Mouse (Mus musculus) midbrain, embryonic 11.5 days (tissue): ENCODE data around the gene Syn2. TPM values are rescaled to one million over a fixed set of nuclear protein-coding genes. Genes with fewer than 3 reads are reported as not detected.
"Not testable (repeated sequence)": the region's sequence is repeated elsewhere in the genome, so short reads cannot be mapped to it uniquely, and the experiment has no call there.

Experiments
- ATAC-seq: fragments of 200-750 bp; cut with Nextera tagmentation; 2 replicates; pipeline ENCODE4 v1.8.0; 2017; ENCODE audit warnings: moderate TSS enrichment, moderate library complexity; ENCODE audit not compliant: low FRiP score
- DNase-seq: peaks from one replicate; pipeline ENCODE4 v3.0.0; 2015; ENCODE audit warnings: low spot score; ENCODE audit errors: missing footprints
- H3K27ac ChIP-seq: fragments of 300-500 bp; sonication (generic); 2 replicates; pipeline ENCODE4 v1.5.1; 2014; ENCODE audit warnings: low read depth, low read length
- H3K27me3 ChIP-seq: fragments of 300-500 bp; sonication (generic); 2 replicates; pipeline ENCODE4 v1.6.1; 2014; ENCODE audit warnings: mild to moderate bottlenecking, low read length, moderate library complexity, mixed read lengths; ENCODE audit not compliant: control insufficient read depth, insufficient read depth
- H3K36me3 ChIP-seq: fragments of 300-500 bp; sonication (generic); 2 replicates; pipeline ENCODE4 v1.6.1; 2014; ENCODE audit warnings: mild to moderate bottlenecking, low read length, moderate library complexity, mixed read lengths; ENCODE audit not compliant: control insufficient read depth, insufficient read depth
- H3K4me1 ChIP-seq: fragments of 300-500 bp; sonication (generic); 2 replicates; pipeline ENCODE4 v1.6.1; 2014; ENCODE audit warnings: low read length; ENCODE audit not compliant: control insufficient read depth, insufficient read depth
- H3K4me2 ChIP-seq: fragments of 300-500 bp; sonication (generic); 2 replicates; pipeline ENCODE4 v1.6.1; 2014; ENCODE audit warnings: mild to moderate bottlenecking, moderate library complexity
- H3K4me3 ChIP-seq: fragments of 300-500 bp; sonication (generic); 2 replicates; pipeline ENCODE4 v1.5.1; 2014; ENCODE audit warnings: low read depth, low read length
- H3K9ac ChIP-seq: fragments of 300-500 bp; sonication (generic); 2 replicates; pipeline ENCODE4 v1.6.1; 2014; ENCODE audit warnings: low read length
- H3K9me3 ChIP-seq: fragments of 300-500 bp; sonication (generic); 2 replicates; pipeline ENCODE4 v1.6.1; 2016; ENCODE audit warnings: low read length; ENCODE audit not compliant: control insufficient read depth
- WGBS: fragments of 180-500 bp; shearing (Covaris S2); extraction: QIAGEN DNeasy Blood & Tissue Kit; methylation state at CpG from one replicate; pipeline ENCODE4 v1.1.7; 2014; 5-methylcytosine and 5-hydroxymethylcytosine counted together
- polyA plus RNA-seq: library from polyadenylated mRNA; unstranded; fragments of >200 nt; fragmentation: Nextera tagmentation; extraction: Ambion mirVana; gene quantifications from 2 replicates; pipeline ENCODE4 v1.2.1, GENCODE M21; 2014

Gene Syn2
- polyA plus RNA-seq, 1 experiment from 2014 or later = 2.7 TPM

GRCm38 (mm10) chr6:115231836-115232235 is 97.1 kb downstream of the Syn2 start:
- no peaks in the 10 kb centered on the region for H3K4me1 ChIP-seq
- DNase-seq (no peak), ATAC-seq (no peak)
- H3K4me3 ChIP-seq = no peak overlapping the region
- no peak overlapping the region for H3K9ac ChIP-seq
- WGBS = 89% methylated on average over 4 of the region's 4 CpGs
- H3K27me3 ChIP-seq = no peaks in the 10 kb centered on the region
- no peaks in the 10 kb centered on the region for H3K36me3 ChIP-seq
- no peaks in the 10 kb centered on the region for H3K9me3 ChIP-seq
- H3K27ac ChIP-seq = no peak overlapping the region
- no peak overlapping the region for H3K4me2 ChIP-seq

GRCm38 (mm10) chr6:115232562-115232961 is 97.9 kb downstream of the Syn2 start:
- H3K27ac ChIP-seq = no peak overlapping the region
- no peak for DNase-seq
- WGBS = 94% methylated on average over 1 of the region's 1 CpGs
- H3K4me2 ChIP-seq = no peak overlapping the region
- no peak for ATAC-seq
- H3K4me1 ChIP-seq = no peaks in the 10 kb centered on the region
- no peaks in the 10 kb centered on the region for H3K9me3 ChIP-seq
- H3K27me3 ChIP-seq = no peaks in the 10 kb centered on the region
- H3K9ac ChIP-seq = no peak overlapping the region
- no peaks in the 10 kb centered on the region for H3K36me3 ChIP-seq
- H3K4me3 ChIP-seq = no peak overlapping the region

- H3K9me3 ChIP-seq = no peaks in the 10 kb centered on the region
- WGBS = 88% methylated on average over 9 of the region's 9 CpGs
- H3K9ac ChIP-seq = no peak overlapping the region
- no peak overlapping the region for H3K4me3 ChIP-seq
- no peaks in the 10 kb centered on the region for H3K27me3 ChIP-seq
- ATAC-seq (no peak), DNase-seq (no peak)
- no peak overlapping the region for H3K27ac ChIP-seq
- no peaks in the 10 kb centered on the region for H3K36me3 ChIP-seq
- H3K4me1 ChIP-seq = no peaks in the 10 kb centered on the region
- no peak overlapping the region for H3K4me2 ChIP-seq
Observed at GRCm38 (mm10) chr6:115238031-115239027, 103.6 kb downstream of the Syn2 start.

- Histone ChIP-seq H3K27me3 (no peaks in the 10 kb centered on the region), H3K9ac (no peak overlapping the region), H3K9me3 (no peaks in the 10 kb centered on the region), H3K4me1 (no peaks in the 10 kb centered on the region), H3K4me2 (no peak overlapping the region), H3K4me3 (no peak overlapping the region), H3K36me3 (no peaks in the 10 kb centered on the region), H3K27ac (no peak overlapping the region)
- WGBS = 83% methylated on average over 7 of the region's 7 CpGs
- DNase-seq = no peak
- no peak for ATAC-seq
Observed at GRCm38 (mm10) chr6:115239335-115239734, 104.6 kb downstream of the Syn2 start.

GRCm38 (mm10) chr6:115240431-115240830 is 105.7 kb downstream of the Syn2 start:
- H3K27ac ChIP-seq, DNase-seq, H3K9me3 ChIP-seq, H3K4me2 ChIP-seq, H3K36me3 ChIP-seq, H3K4me1 ChIP-seq, H3K9ac ChIP-seq, H3K4me3 ChIP-seq, H3K27me3 ChIP-seq, ATAC-seq: not testable (repeated sequence)
- 65% methylated on average over 2 of the region's 2 CpGs for WGBS

- Histone ChIP-seq H3K36me3 (no peaks in the 10 kb centered on the region), H3K27ac (no peak overlapping the region), H3K9me3 (no peaks in the 10 kb centered on the region), H3K4me2 (no peak overlapping the region), H3K27me3 (no peaks in the 10 kb centered on the region), H3K4me3 (no peak overlapping the region), H3K9ac (no peak overlapping the region), H3K4me1 (no peaks in the 10 kb centered on the region)
- DNase-seq (no peak), ATAC-seq (no peak)
- WGBS = 84% methylated on average over 3 of the region's 3 CpGs
Observed at GRCm38 (mm10) chr6:115241131-115241699, 106.5 kb downstream of the Syn2 start.

- H3K27ac ChIP-seq = no peak overlapping the region
- no peaks in the 10 kb centered on the region for H3K36me3 ChIP-seq
- H3K9ac ChIP-seq = no peak overlapping the region
- no peaks in the 10 kb centered on the region for H3K27me3 ChIP-seq
- no peak for ATAC-seq
- WGBS = 84% methylated on average over 3 of the region's 3 CpGs
- no peak overlapping the region for H3K4me2 ChIP-seq
- DNase-seq = no peak
- H3K9me3 ChIP-seq = no peaks in the 10 kb centered on the region
- no peak overlapping the region for H3K4me3 ChIP-seq
- H3K4me1 ChIP-seq = no peaks in the 10 kb centered on the region
Observed at GRCm38 (mm10) chr6:115241939-115242338, 107.2 kb downstream of the Syn2 start.

GRCm38 (mm10) chr6:115244222-115244621 is 109.5 kb downstream of the Syn2 start:
- Histone ChIP-seq H3K4me1 (peaks cover 5% of the 10 kb centered on the region; the same call in 1 of the 2 replicates), H3K27me3 (no peaks in the 10 kb centered on the region), H3K27ac (no peak overlapping the region), H3K9me3 (no peaks in the 10 kb centered on the region), H3K36me3 (no peaks in the 10 kb centered on the region), H3K9ac (no peak overlapping the region), H3K4me3 (no peak overlapping the region), H3K4me2 (no peak overlapping the region)
- ATAC-seq (no peak), DNase-seq (no peak)
- 81% methylated on average over 2 of the region's 2 CpGs for WGBS

GRCm38 (mm10) chr6:115245500-115246058 is 110.9 kb downstream of the Syn2 start:
- no peaks in the 10 kb centered on the region for H3K36me3 ChIP-seq
- H3K4me2 ChIP-seq = no peak overlapping the region
- ATAC-seq (no peak), DNase-seq (no peak)
- H3K9ac ChIP-seq = no peak overlapping the region
- H3K4me1 ChIP-seq = peaks cover 5% of the 10 kb centered on the region; the same call in 1 of the 2 replicates
- WGBS = 82% methylated on average over 3 of the region's 3 CpGs
- no peaks in the 10 kb centered on the region for H3K27me3 ChIP-seq
- no peak overlapping the region for H3K4me3 ChIP-seq
- no peak overlapping the region for H3K27ac ChIP-seq
- H3K9me3 ChIP-seq = no peaks in the 10 kb centered on the region
